Mouse (Mus musculus): Measurements from ENCODE around the gene Osbpl10.

DNA sequence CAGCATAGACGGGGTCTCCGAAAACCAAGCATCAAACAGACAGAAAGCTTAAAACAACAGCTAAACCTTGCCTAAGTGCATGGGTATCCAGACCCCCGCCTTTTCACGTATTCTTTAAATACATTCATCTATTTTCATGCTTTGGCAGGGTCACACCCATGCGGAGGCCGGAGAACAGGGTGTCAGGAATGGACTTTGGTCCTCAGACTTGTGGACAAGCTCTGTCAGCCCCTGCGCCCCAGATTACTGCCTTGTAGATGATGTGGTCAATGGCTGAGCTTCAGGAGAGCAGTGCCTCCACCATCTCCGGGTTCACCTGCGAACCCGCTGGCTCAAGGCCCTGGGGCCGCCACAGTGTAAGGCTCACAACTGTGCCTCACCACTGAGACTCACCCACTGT is 23.0 kb upstream of the Osbpl10 start:
- TF ChIP-seq POLR2A (IDR thresholded peaks at IDR 0.05; ENCODE audit: insufficient read length, low read depth): no peak
- TF ChIP-seq POLR2AphosphoS2 (IDR thresholded peaks at IDR 0.05; ENCODE audit: insufficient read length, low read depth): no peak
- TF ChIP-seq MYOG (IDR thresholded peaks at IDR 0.05; ENCODE audit: control insufficient read depth in 1 of 3, insufficient read depth in 1 of 3, insufficient read length in 2 of 3, low read depth in 2 of 3): no peak
- TF ChIP-seq E2F4 (IDR thresholded peaks at IDR 0.05; ENCODE audit: insufficient read depth): no peak
- TF ChIP-seq MYOD1 (IDR thresholded peaks at IDR 0.05; ENCODE audit: control insufficient read depth in 1 of 3, insufficient read length in 2 of 3, low read depth in 2 of 3): no peak
- no peak for TF ChIP-seq USF1 (IDR thresholded peaks at IDR 0.05; ENCODE audit: low read depth)
- no peak for TF ChIP-seq MAX (IDR thresholded peaks at IDR 0.05; ENCODE audit: low read depth)
- TF ChIP-seq TCF12 (IDR thresholded peaks at IDR 0.05; ENCODE audit: insufficient read depth, poor library complexity, severe bottlenecking): no peak
- TF ChIP-seq REST (IDR thresholded peaks at IDR 0.05; ENCODE audit: insufficient read depth, insufficient read length): no peak
- no peak for TF ChIP-seq SRF (IDR thresholded peaks at IDR 0.05; ENCODE audit: control insufficient read depth, insufficient read length, low read depth)

Measured in myocyte (in vitro differentiated cells).